Mouse (Mus musculus): Measurements from ENCODE around the gene Rora.

Rora gene

DNA sequence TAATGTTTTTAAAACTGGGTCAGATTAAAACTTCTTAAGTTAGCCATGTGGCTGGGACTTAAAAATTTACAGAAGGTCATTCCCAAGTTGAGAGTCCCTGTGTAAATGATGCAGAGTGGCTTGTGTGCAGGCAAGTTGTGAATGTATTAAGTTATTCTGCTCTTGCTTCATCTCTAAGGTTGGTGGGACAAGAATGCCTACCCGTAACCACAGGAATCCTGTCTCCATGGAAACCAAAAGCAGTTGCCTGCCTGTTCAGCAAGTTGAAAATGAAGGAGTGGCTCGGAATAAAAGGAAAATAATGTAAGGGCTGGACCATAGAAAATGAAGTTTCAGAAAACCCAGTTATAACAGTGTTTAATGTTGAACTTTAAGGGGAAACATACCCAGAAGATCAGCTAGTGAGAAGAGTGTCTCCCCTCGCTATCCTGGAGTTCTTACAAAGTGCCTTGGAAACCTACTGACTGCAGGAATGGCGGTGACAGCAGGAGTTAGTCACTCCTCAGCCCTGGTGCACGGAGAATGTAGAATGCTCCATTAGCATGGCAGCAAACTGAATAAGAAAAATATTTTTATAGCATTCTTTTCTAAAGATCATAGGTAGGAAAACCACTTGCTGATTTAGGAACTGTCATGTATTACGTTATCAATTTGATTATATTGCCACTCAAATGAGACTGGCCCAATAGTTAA, 778.4 kb downstream of the Rora start:
- Histone ChIP-seq H3K4me3 (replicated peaks; ENCODE audit: low read length) (no peak overlapping the region), H3K27me3 (ENCODE audit: insufficient read depth, low read length) (no peaks in the 10 kb centered on the region), H3K9me3 (ENCODE audit: low read length) (no peaks in the 10 kb centered on the region), H3K4me1 (replicated peaks; ENCODE audit: low read depth, low read length) (no peaks in the 10 kb centered on the region; the same call in 1 of the 2 replicates), H3K36me3 (ENCODE audit: insufficient read depth, low read length) (peaks cover 13% of the 10 kb centered on the region)
- TF ChIP-seq POU5F1 (IDR thresholded peaks at IDR 0.05; ENCODE audit: borderline replicate concordance, low read length), result no peak
- TF ChIP-seq CTCF (conservative IDR thresholded peaks at IDR 0.05; ENCODE audit: low read length), result no peak

DNA sequence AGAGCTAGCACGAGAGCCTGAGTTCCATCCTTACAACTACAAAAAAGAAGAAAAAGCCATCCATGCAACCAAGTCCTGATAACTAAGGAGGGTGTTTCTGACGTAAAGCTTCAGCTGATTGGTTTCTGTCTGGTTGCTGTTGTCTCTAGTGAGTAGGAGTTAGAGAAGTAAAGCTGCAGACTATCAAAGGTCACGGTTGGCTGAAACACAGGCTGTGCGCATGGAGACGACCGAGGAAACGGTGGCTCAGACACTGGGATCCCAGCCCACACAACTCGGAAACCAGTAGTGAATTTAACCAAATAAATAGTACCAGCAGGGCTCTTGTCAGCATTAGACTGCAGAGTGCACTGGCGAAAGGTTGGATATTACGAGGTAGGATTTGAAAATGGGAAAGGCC, 781.6 kb downstream of the Rora start:
- Histone ChIP-seq H3K4me1 (replicated peaks; ENCODE audit: low read depth, low read length) (peaks cover 6% of the 10 kb centered on the region), H3K27me3 (ENCODE audit: insufficient read depth, low read length) (no peaks in the 10 kb centered on the region), H3K9me3 (ENCODE audit: low read length) (no peaks in the 10 kb centered on the region), H3K4me3 (replicated peaks; ENCODE audit: low read length) (no peak overlapping the region), H3K36me3 (ENCODE audit: insufficient read depth, low read length) (0 out of 2 replicates have a peak, but pooled peaks cover 3% of the 10 kb centered on the region)
- TF ChIP-seq NANOG (IDR thresholded peaks at IDR 0.05; ENCODE audit: borderline replicate concordance, low read length), result no peak
- TF ChIP-seq POU5F1 (IDR thresholded peaks at IDR 0.05; ENCODE audit: borderline replicate concordance, low read length), result no peak
- TF ChIP-seq CTCF (conservative IDR thresholded peaks at IDR 0.05; ENCODE audit: low read length), result no peak

DNA sequence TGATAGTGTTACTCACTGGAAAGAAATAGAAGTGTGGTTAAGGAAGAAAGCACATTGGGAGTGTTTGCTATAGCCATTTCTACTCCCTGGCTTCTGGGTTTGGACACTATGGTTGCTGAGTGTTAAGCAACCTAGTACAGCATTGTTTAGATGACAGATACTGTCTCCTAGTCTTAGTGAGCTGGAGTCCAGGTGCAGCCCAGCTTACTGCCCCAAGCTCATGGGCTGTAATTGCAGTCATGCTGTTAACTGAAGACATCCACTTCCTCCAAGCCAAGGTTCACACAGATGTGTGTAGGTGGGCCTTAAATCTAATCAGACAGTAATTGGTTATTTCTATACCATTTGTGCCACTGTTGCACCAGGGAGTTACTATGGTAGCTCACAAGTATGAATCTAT, 782.1 kb downstream of the Rora start:
- 0 out of 2 replicates have a peak, but pooled peaks cover 3% of the 10 kb centered on the region for H3K36me3 ChIP-seq (ENCODE audit: insufficient read depth, low read length)
- no peaks in the 10 kb centered on the region for H3K27me3 ChIP-seq (ENCODE audit: insufficient read depth, low read length)
- no peaks in the 10 kb centered on the region for H3K9me3 ChIP-seq (ENCODE audit: low read length)
- TF ChIP-seq POU5F1 (IDR thresholded peaks at IDR 0.05; ENCODE audit: borderline replicate concordance, low read length), result no peak
- TF ChIP-seq CTCF (conservative IDR thresholded peaks at IDR 0.05; ENCODE audit: low read length), result no peak
- TF ChIP-seq NANOG (IDR thresholded peaks at IDR 0.05; ENCODE audit: borderline replicate concordance, low read length), result no peak
- no peak overlapping the region for H3K4me3 ChIP-seq (replicated peaks; ENCODE audit: low read length)
- H3K4me1 ChIP-seq (replicated peaks; ENCODE audit: low read depth, low read length), result peaks cover 9% of the 10 kb centered on the region

Data from E14TG2a.4 (cell line).